Mouse (Mus musculus) ZHBTc4 (cell line): ENCODE results near the gene Usp10.

Source experiments
- DNase-seq: peaks from one replicate; pipeline ENCODE4 v3.0.0-alpha.2; 2011; ENCODE audit warnings: low read depth, low spot score

Usp10 gene

GRCm38 (mm10) chr8:119909944-119910546, at the start of gene Usp10:
Gene Usp10, plus strand, starts transcription at chr8:119910360.
- DNase-seq: no peak

- DNase-seq: peak; percentile 97
These were observed 48.3 kb upstream of the Usp10 start, which contains the start of gene Klhl36 for GRCm38 (mm10) chr8:119861706-119862389. Gene Klhl36, plus strand, starts transcription at chr8:119862266.

- no peak for DNase-seq
These were observed 47.8 kb upstream of the Usp10 start for GRCm38 (mm10) chr8:119862390-119862734.

GRCm38 (mm10) chr8:119862749-119863148, 47.4 kb upstream of the Usp10 start:
- DNase-seq: no peak

GRCm38 (mm10) chr8:119869616-119870015, 40.5 kb upstream of the Usp10 start:
- DNase-seq: peak; percentile 87

GRCm38 (mm10) chr8:119873181-119873580, 37.0 kb upstream of the Usp10 start:
- DNase-seq: no peak

GRCm38 (mm10) chr8:119881301-119881700, 28.9 kb upstream of the Usp10 start:
- no peak for DNase-seq

- no peak for DNase-seq
These were observed 28.2 kb upstream of the Usp10 start for GRCm38 (mm10) chr8:119881917-119882316.

GRCm38 (mm10) chr8:119883281-119883680, 26.9 kb upstream of the Usp10 start:
- DNase-seq: no peak

- DNase-seq: no peak
These were observed 24.5 kb upstream of the Usp10 start for GRCm38 (mm10) chr8:119885612-119886011.

GRCm38 (mm10) chr8:119887130-119887529, 23.0 kb upstream of the Usp10 start:
- DNase-seq: peak; percentile 78

GRCm38 (mm10) chr8:119888012-119888411, 22.1 kb upstream of the Usp10 start:
- DNase-seq: no peak

- no peak for DNase-seq
These were observed 13.1 kb upstream of the Usp10 start for GRCm38 (mm10) chr8:119897069-119897468.

- no peak for DNase-seq
These were observed 12.2 kb upstream of the Usp10 start for GRCm38 (mm10) chr8:119897933-119898332.

GRCm38 (mm10) chr8:119901349-119901748, 8.8 kb upstream of the Usp10 start:
- DNase-seq: no peak

- DNase-seq: no peak
These were observed 8.2 kb upstream of the Usp10 start for GRCm38 (mm10) chr8:119901952-119902351.

- peak; percentile 52 for DNase-seq
These were observed 5.7 kb upstream of the Usp10 start for GRCm38 (mm10) chr8:119904323-119904911.

- DNase-seq: peak; percentile 97
These were observed 542 bp downstream of the Usp10 start, which contains the start of gene Gm20388 for GRCm38 (mm10) chr8:119910547-119911257. Gene Gm20388, plus strand, starts transcription at chr8:119910841.

- peak; percentile 37 for DNase-seq
These were observed 1.2 kb downstream of the Usp10 start for GRCm38 (mm10) chr8:119911258-119911962.

- DNase-seq: peak; percentile 26
These were observed 2.5 kb downstream of the Usp10 start for GRCm38 (mm10) chr8:119912643-119913042.

- no peak for DNase-seq
These were observed 3.0 kb downstream of the Usp10 start for GRCm38 (mm10) chr8:119913181-119913580.

GRCm38 (mm10) chr8:119914161-119914560, 4.0 kb downstream of the Usp10 start:
- DNase-seq: no peak
